ENCODE assay signal across 8 mouse cellular contexts in the genomic region with DNA sequence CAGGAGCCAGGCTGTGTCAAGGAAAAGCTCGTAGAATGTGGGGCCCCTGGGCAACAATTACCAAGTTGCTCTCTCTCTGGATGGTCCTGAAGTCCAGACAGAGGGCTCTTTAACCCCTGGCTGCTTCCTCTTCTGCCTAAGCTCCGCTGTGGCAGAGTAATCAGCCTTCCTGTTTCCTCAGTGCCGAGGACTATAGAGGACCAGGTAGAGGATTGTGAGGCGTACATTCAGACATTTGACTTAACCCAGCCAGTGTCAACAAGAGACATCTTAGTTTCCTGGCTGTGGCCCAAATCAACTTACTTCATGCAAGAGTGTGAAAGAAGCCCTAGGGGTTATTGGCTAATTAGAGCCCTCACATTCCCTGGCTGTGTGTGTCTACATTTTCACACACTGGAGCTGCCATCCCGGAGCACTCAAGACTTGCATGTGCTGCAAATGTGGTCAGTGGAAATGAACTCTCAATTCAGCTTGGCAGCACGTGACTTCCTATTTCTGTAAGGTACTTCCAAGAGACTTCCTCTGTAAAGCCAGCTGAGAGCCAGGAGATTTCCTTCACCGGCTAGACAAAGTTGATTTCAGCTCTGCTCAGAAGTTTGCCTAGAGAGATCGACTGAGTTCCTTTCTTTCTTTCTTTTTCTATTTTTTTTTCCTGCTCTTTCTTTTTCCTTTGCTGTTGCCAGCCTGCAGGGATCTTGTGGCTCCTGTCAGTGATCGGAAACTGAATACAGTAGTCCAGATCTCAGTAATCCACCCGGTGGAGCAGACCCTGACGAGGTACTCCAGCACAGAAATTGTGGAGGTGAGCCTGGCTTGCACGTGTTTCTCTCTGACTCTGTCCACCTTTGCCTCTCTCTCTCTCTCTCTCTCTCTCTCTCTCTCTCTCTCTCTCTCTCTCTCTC.
A peak's percentile ranks its signal among the peaks of the same experiment; 100 is the strongest.
DNase-seq lines count a peak whose midpoint lies in the region; ATAC-seq and TF ChIP-seq lines count a peak whose summit lies in the region.

No protein-coding gene starts in this region.

- no peaks in the 10 kb centered on the region for H3K9me3 ChIP-seq in forebrain, embryonic 15.5 days
- H3K9me3 ChIP-seq in hindbrain, postnatal 0 days (ENCODE audit: low read length), result no peaks in the 10 kb centered on the region
- no peaks in the 10 kb centered on the region for H3K9me3 ChIP-seq in liver, embryonic 12.5 days (replicated peaks)

- peak; percentile 76 for DNase-seq in CD4-positive, CD25-positive, alpha-beta regulatory T cell, adult 2 months (ENCODE audit: low read depth, low spot score)
- DNase-seq in hindbrain, postnatal 0 days (ENCODE audit: low spot score), result peak; percentile 53
- DNase-seq in testis, postnatal 10 days (ENCODE audit: low spot score), result no peak
- DNase-seq in frontal cortex, postnatal 14 days (ENCODE audit: low spot score in 2 of 2), result no peak

- H3K4me1 ChIP-seq in forebrain, embryonic 15.5 days, result peaks cover 20% of the 10 kb centered on the region
- H3K4me1 ChIP-seq in hindbrain, postnatal 0 days (ENCODE audit: insufficient read depth, low read length), result peaks cover 6% of the 10 kb centered on the region
- peaks cover 42% of the 10 kb centered on the region for H3K4me1 ChIP-seq in liver, embryonic 12.5 days

- no peaks in the 10 kb centered on the region for H3K36me3 ChIP-seq in forebrain, embryonic 15.5 days
- no peaks in the 10 kb centered on the region for H3K36me3 ChIP-seq in hindbrain, postnatal 0 days (ENCODE audit: insufficient read depth, low read length)
- H3K36me3 ChIP-seq in liver, embryonic 12.5 days, result no peaks in the 10 kb centered on the region
- H3K36me3 ChIP-seq in myocyte (ENCODE audit: control insufficient read depth, insufficient read depth), result no peaks in the 10 kb centered on the region

- no peak overlapping the region for H3K9ac ChIP-seq in forebrain, embryonic 15.5 days (replicated peaks)
- H3K9ac ChIP-seq in hindbrain, postnatal 0 days (replicated peaks; ENCODE audit: low read length), result no peak overlapping the region
- H3K9ac ChIP-seq in liver, embryonic 12.5 days, result peak overlapping the region; percentile 29

- no peaks in the 10 kb centered on the region for H3K79me2 ChIP-seq in myocyte (ENCODE audit: control insufficient read depth, insufficient read depth)

- no peak; the same call in 1 of the 2 replicates for TF ChIP-seq CTCF in hindbrain, postnatal 0 days (IDR thresholded peaks at IDR 0.05; ENCODE audit: low read depth)

- no peak overlapping the region; the same call in 1 of the 2 replicates for H3K27ac ChIP-seq in forebrain, embryonic 15.5 days (replicated peaks)
- no peak overlapping the region for H3K27ac ChIP-seq in hindbrain, postnatal 0 days
- peak overlapping the region; percentile 69 for H3K27ac ChIP-seq in liver, embryonic 12.5 days

- ATAC-seq in activated CD4-positive, CD25-positive, alpha-beta regulatory T cell, adult 4 months, result peak; percentile 37
- ATAC-seq in forebrain, embryonic 15.5 days (replicated peaks), result peak; percentile 67
- peak; percentile 66 for ATAC-seq in hindbrain, postnatal 0 days
- peak; percentile 63 for ATAC-seq in liver, embryonic 12.5 days

- peak overlapping the region; percentile 20 for H3K4me2 ChIP-seq in forebrain, embryonic 15.5 days (replicated peaks)
- H3K4me2 ChIP-seq in hindbrain, postnatal 0 days (ENCODE audit: low read depth, low read length), result peak overlapping the region; percentile 39
- H3K4me2 ChIP-seq in liver, embryonic 12.5 days, result peak overlapping the region; percentile 53
- H3K4me2 ChIP-seq in myocyte (ENCODE audit: low read depth), result peak overlapping the region; percentile 77

- TF ChIP-seq POLR2A in myocyte (IDR thresholded peaks at IDR 0.05; ENCODE audit: insufficient read length, low read depth), result no peak

- no peak overlapping the region for H3ac ChIP-seq in myocyte (ENCODE audit: control insufficient read depth, insufficient read length)

- H3K4me3 ChIP-seq in forebrain, embryonic 15.5 days, result 0 out of 2 replicates have a peak overlapping the region, but pooled peaks have one; percentile 8
- no peak overlapping the region for H3K4me3 ChIP-seq in hindbrain, postnatal 0 days (ENCODE audit: low read length)
- H3K4me3 ChIP-seq in liver, embryonic 12.5 days, result peak overlapping the region; percentile 35
- H3K4me3 ChIP-seq in myocyte, result peak overlapping the region; percentile 2

- WGBS in forebrain, embryonic 15.5 days, result 5% methylated on average over 12 of the region's 12 CpGs
- 20% methylated on average over 12 of the region's 12 CpGs for WGBS in hindbrain, postnatal 0 days
- WGBS in liver, embryonic 12.5 days (ENCODE audit: insufficient replicate concordance), result 6% methylated on average over 12 of the region's 12 CpGs

- 0 out of 2 replicates have a peak, but pooled peaks cover 4% of the 10 kb centered on the region for H3K27me3 ChIP-seq in forebrain, embryonic 15.5 days
- no peaks in the 10 kb centered on the region; the same call in 1 of the 2 replicates for H3K27me3 ChIP-seq in hindbrain, postnatal 0 days (ENCODE audit: insufficient read depth, low read length)
- no peaks in the 10 kb centered on the region for H3K27me3 ChIP-seq in liver, embryonic 12.5 days (replicated peaks)
- no peaks in the 10 kb centered on the region for H3K27me3 ChIP-seq in myocyte (ENCODE audit: control insufficient read depth, insufficient read depth, insufficient read length)

TF ChIP-seq in myocyte, 11 proteins besides CTCF, POLR2A, EP300 and RAD21:
- TF ChIP-seq USF1 (IDR thresholded peaks at IDR 0.05; ENCODE audit: low read depth) (peak; percentile 63), MYOG (IDR thresholded peaks at IDR 0.05; ENCODE audit: control insufficient read depth in 1 of 3, insufficient read depth in 1 of 3, insufficient read length in 2 of 3, low read depth in 2 of 3) (no peak)

Comparison
In these comparisons a context has a peak if more than half of its experiments do, and no peak if none do; other contexts are left out.
1. DNase-seq: peak in CD4-positive, CD25-positive, alpha-beta regulatory T cell, adult 2 months (single experiment) and hindbrain, postnatal 0 days (single experiment); none in testis, postnatal 10 days (single experiment) and frontal cortex, postnatal 14 days (0 of 2).
2. H3K4me2 ChIP-seq: peak in every context shown above with its lines; median percentile 77 in myocyte; 53 in liver, embryonic 12.5 days; 39 in hindbrain, postnatal 0 days; 20 in forebrain, embryonic 15.5 days.
3. Peak in every context shown above with its lines, with median percentiles within 50 percentile points of each other: ATAC-seq.